In genomic region chr11:101697156-101697861, GRCm38 (mm10) we compare ENCODE assay signal across 10 mouse cellular contexts. TPM values are rescaled to one million over a fixed set of nuclear protein-coding genes. Genes with fewer than 3 reads are reported as not detected.
DNase-seq lines count a peak whose midpoint lies in the region; ATAC-seq lines count a peak whose summit lies in the region.
"Had no signal": no experiment of that assay in that cellular context is flagged by ENCODE, and none has a peak within 500 bp of the region (broad histone marks: within the 10 kb centered on the region; RNA-seq: fewer than 3 reads in every experiment).

No protein-coding gene starts in this region.

- H3K4me1 ChIP-seq in erythroblast, embryonic 14.5 days (ENCODE audit: control insufficient read depth), result peaks cover 34% of the 10 kb centered on the region
- peaks cover 31% of the 10 kb centered on the region for H3K4me1 ChIP-seq in forebrain, embryonic 12.5 days
- H3K4me1 ChIP-seq in midbrain, embryonic 12.5 days, result peaks cover 32% of the 10 kb centered on the region

- peak overlapping the region; percentile 95 for H3K27ac ChIP-seq in forebrain, embryonic 12.5 days
- H3K27ac ChIP-seq in midbrain, embryonic 12.5 days (replicated peaks), result peak overlapping the region; percentile 87

- peak overlapping the region; percentile 12; the same call in 1 of the 2 replicates for H3K9ac ChIP-seq in forebrain, embryonic 12.5 days
- no peak overlapping the region for H3K9ac ChIP-seq in midbrain, embryonic 12.5 days (replicated peaks)

- H3K36me3 ChIP-seq in erythroblast, embryonic 14.5 days (ENCODE audit: control insufficient read depth), result no peaks in the 10 kb centered on the region; the same call in 1 of the 2 replicates
- H3K36me3 ChIP-seq in forebrain, embryonic 12.5 days (replicated peaks), result no peaks in the 10 kb centered on the region
- no peaks in the 10 kb centered on the region for H3K36me3 ChIP-seq in midbrain, embryonic 12.5 days
- H3K36me3 ChIP-seq: heart, embryonic 15.5 days had no signal

- DNase-seq in CD4-positive helper T cell, adult 2 months (ENCODE audit: low read depth, low spot score), result peak; percentile 47
- no peak for DNase-seq in ovary, postnatal 10 days (ENCODE audit: low spot score)
- no peak for DNase-seq in B cell, adult 2 months
- no peak for DNase-seq in adrenal gland, postnatal 25 days
- DNase-seq: adrenal gland, postnatal 10 days had no signal

- peak overlapping the region; percentile 14 for H3K4me3 ChIP-seq in erythroblast, embryonic 14.5 days (replicated peaks)
- H3K4me3 ChIP-seq in forebrain, embryonic 12.5 days (replicated peaks), result no peak overlapping the region
- 0 out of 2 replicates have a peak overlapping the region, but pooled peaks have one; percentile 31 for H3K4me3 ChIP-seq in midbrain, embryonic 12.5 days

- no peak overlapping the region for H3K4me2 ChIP-seq in forebrain, embryonic 12.5 days
- H3K4me2 ChIP-seq in midbrain, embryonic 12.5 days (replicated peaks), result 0 out of 2 replicates have a peak overlapping the region, but pooled peaks have one; percentile 52

- no peak for ATAC-seq in erythroblast, adult 5-6 weeks (replicated peaks; ENCODE audit: low FRiP score, poor library complexity, severe bottlenecking)
- ATAC-seq in forebrain, embryonic 12.5 days (ENCODE audit: low FRiP score), result no peak
- no peak for ATAC-seq in midbrain, embryonic 12.5 days (ENCODE audit: low FRiP score, low read depth)

- peaks cover 6% of the 10 kb centered on the region for H3K9me3 ChIP-seq in erythroblast, embryonic 14.5 days (ENCODE audit: control insufficient read depth, low read length)
- H3K9me3 ChIP-seq in forebrain, embryonic 12.5 days, result no peaks in the 10 kb centered on the region
- H3K9me3 ChIP-seq in midbrain, embryonic 12.5 days, result no peaks in the 10 kb centered on the region; the same call in 1 of the 2 replicates
- H3K9me3 ChIP-seq: heart, embryonic 15.5 days had no signal

- no peaks in the 10 kb centered on the region for H3K27me3 ChIP-seq in erythroblast, embryonic 14.5 days (ENCODE audit: control insufficient read depth)
- no peaks in the 10 kb centered on the region for H3K27me3 ChIP-seq in forebrain, embryonic 12.5 days
- H3K27me3 ChIP-seq in midbrain, embryonic 12.5 days, result no peaks in the 10 kb centered on the region
- H3K27me3 ChIP-seq: heart, embryonic 15.5 days had no signal

- 93% methylated on average over 9 of the region's 9 CpGs for whole genome bisulfite sequencing in forebrain, embryonic 12.5 days
- WGBS in midbrain, embryonic 12.5 days, result 88% methylated on average over 9 of the region's 9 CpGs

RNA-seq across cellular contexts. Expression of gene Arl4d, which starts 32.0 kb away (rescaled TPM):
- polyA plus RNA-seq in erythroblast, embryonic 14.5 days (2012), result 0.04 and 0.13 TPM in 2 replicates
- total RNA-seq in erythroblast, adult 5-6 weeks (2015; ENCODE audit: low replicate concordance), result not detected in 2 replicates
- total RNA-seq in erythroblast, adult 5-6 weeks (2017; ENCODE audit: low replicate concordance), result 0.85 and 1.5 TPM in 2 replicates
- polyA plus RNA-seq in forebrain, embryonic 12.5 days (2016; fragmentation: Nextera tagmentation; extraction: Ambion mirVana), result 16.2 and 24.1 TPM in 2 replicates
- polyA plus RNA-seq in midbrain, embryonic 12.5 days (2016; fragmentation: Nextera tagmentation; extraction: Ambion mirVana), result 6.5 and 8.4 TPM in 2 replicates
- 5.9 and 8.9 TPM in 2 replicates for total RNA-seq in adrenal gland, postnatal 25 days (2021)

RNA-seq across cellular contexts. Expression of gene Dhx8, which starts 35.4 kb away (rescaled TPM):
- polyA plus RNA-seq in erythroblast, embryonic 14.5 days (2012), result 0.88 and 0.89 TPM in 2 replicates
- 32.0 and 32.9 TPM in 2 replicates for total RNA-seq in erythroblast, adult 5-6 weeks (2015; ENCODE audit: low replicate concordance)
- 47.7 and 77.6 TPM in 2 replicates for total RNA-seq in erythroblast, adult 5-6 weeks (2017; ENCODE audit: low replicate concordance)
- polyA plus RNA-seq in forebrain, embryonic 12.5 days (2016; fragmentation: Nextera tagmentation; extraction: Ambion mirVana), result 45.6 and 46.8 TPM in 2 replicates
- polyA plus RNA-seq in midbrain, embryonic 12.5 days (2016; fragmentation: Nextera tagmentation; extraction: Ambion mirVana), result 46.9 and 48.0 TPM in 2 replicates
- 28.0 TPM in 2 replicates for total RNA-seq in adrenal gland, postnatal 25 days (2021)

Comparison
In these comparisons a context has a peak if more than half of its experiments do, and no peak if none do; other contexts are left out.
1. RNA of gene Dhx8, which starts 35.4 kb away (polyA plus RNA-seq): 46.9 to 48.0 TPM in midbrain, embryonic 12.5 days and 45.6 to 46.8 TPM in forebrain, embryonic 12.5 days; 0.88 to 0.89 TPM in erythroblast, embryonic 14.5 days; every median in the first group is over 10 times any median in the second.